Mouse (Mus musculus) embryonic facial prominence, embryonic 12.5 days (tissue): ENCODE measurements around the gene Ppp1r1b. TPM values are rescaled to one million over a fixed set of nuclear protein-coding genes. Genes with fewer than 3 reads are reported as not detected.
A peak's percentile ranks its signal among the peaks of the same experiment; 100 is the strongest.

Experiments
- ATAC-seq: fragments of 200-750 bp; cut with Nextera tagmentation; 2 replicates; pipeline ENCODE4 v1.8.0; 2017; ENCODE audit not compliant: insufficient number of reproducible peaks, insufficient read depth, low FRiP score, low TSS enrichment
- H3K27ac ChIP-seq: fragments of 300-500 bp; sonication (generic); 2 replicates; pipeline ENCODE4 v1.5.1; 2016; ENCODE audit warnings: mild to moderate bottlenecking
- H3K27me3 ChIP-seq: fragments of 300-500 bp; sonication (generic); 2 replicates; pipeline ENCODE4 v1.6.1; 2016; ENCODE audit warnings: mild to moderate bottlenecking, moderate library complexity
- H3K36me3 ChIP-seq: fragments of 300-500 bp; sonication (generic); 2 replicates; pipeline ENCODE4 v1.6.1; 2016; ENCODE audit warnings: mild to moderate bottlenecking
- H3K4me1 ChIP-seq: fragments of 300-500 bp; sonication (generic); 2 replicates; pipeline ENCODE4 v1.6.1; 2016
- H3K4me2 ChIP-seq: fragments of 300-500 bp; sonication (generic); replicated peaks from 2 replicates; pipeline ENCODE4 v1.6.1; 2016; ENCODE audit warnings: mild to moderate bottlenecking, moderate library complexity
- H3K4me3 ChIP-seq: fragments of 300-500 bp; sonication (generic); 2 replicates; pipeline ENCODE4 v1.5.1; 2016; ENCODE audit warnings: mild to moderate bottlenecking
- H3K9ac ChIP-seq: fragments of 300-500 bp; sonication (generic); 2 replicates; pipeline ENCODE4 v1.6.1; 2016; ENCODE audit warnings: mild to moderate bottlenecking, moderate library complexity
- H3K9me3 ChIP-seq: fragments of 300-500 bp; sonication (generic); 2 replicates; pipeline ENCODE4 v1.6.1; 2016; ENCODE audit warnings: mild to moderate bottlenecking, moderate library complexity
- WGBS: fragments of 180-500 bp; shearing (Covaris S2); methylation state at CpG from one replicate; pipeline ENCODE4 v1.1.7; 2016; 5-methylcytosine and 5-hydroxymethylcytosine counted together
- polyA plus RNA-seq: library from polyadenylated mRNA; unstranded; fragments of >200 nt; fragmentation: Nextera tagmentation; extraction: Ambion mirVana; gene quantifications from 2 replicates; pipeline ENCODE4 v1.2.1, GENCODE M21; 2016

Gene Ppp1r1b
- polyA plus RNA-seq = 0.39 and 1.0 TPM in 2 replicates

DNA sequence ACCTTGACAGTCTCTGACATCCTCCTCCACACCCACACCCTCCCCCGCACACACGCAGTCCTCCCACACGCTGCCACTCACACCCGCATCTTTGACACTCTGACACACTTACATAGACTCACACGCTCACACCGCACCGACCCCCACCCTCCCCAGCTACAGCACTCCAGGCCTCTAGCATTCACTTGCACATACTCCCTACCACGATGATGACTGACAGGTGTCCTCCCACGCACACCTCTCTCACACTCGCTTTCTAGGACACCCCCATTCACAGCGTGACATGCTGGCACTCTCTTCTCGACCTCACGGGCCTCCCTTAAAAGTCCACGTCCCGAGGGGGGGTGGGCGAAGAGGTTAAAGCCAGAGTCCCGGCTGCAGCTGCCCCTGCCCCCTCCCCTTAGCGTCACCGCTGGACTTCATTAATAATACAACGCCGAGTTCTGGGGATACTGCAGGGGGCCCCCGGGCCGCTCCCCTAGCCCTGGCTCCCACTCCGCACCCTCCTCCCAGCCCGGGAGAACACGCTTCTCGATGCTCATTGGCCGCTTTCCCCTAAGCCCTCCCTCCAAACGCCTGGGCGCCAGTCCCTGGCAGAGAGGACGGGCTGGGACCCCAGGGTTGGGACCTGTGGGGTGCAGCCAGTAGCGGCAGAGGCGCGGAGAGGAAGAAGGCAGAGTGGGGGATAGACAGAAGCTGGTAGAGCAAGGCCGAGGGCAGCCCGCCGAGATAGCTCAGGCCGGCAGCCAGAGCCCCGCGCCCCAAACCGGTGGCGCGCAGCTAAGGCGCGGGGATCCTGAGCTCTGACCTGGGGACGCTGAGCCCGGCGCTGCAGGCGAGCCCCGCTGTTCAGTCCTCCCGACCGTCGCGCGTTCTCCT, at the start of gene Ppp1r1b:
TSS of gene Ppp1r1b (plus strand) at position 322 of the 879 bp plus-strand sequence.
- H3K4me2 ChIP-seq = peak within 1 kb of the TSS; percentile 72
- no peaks in the 10 kb centered on the region for H3K36me3 ChIP-seq
- peak within 1 kb of the TSS; percentile 53 for H3K9ac ChIP-seq
- peak within 1 kb of the TSS; percentile 44 for H3K4me3 ChIP-seq
- H3K27me3 ChIP-seq = peaks cover 94% of the 10 kb centered on the region
- H3K9me3 ChIP-seq = no peaks in the 10 kb centered on the region
- ATAC-seq = no peak
- peaks cover 15% of the 10 kb centered on the region for H3K4me1 ChIP-seq
- under 1% methylated on average over 55 of the region's 55 CpGs for WGBS
- no peak within 1 kb of the TSS for H3K27ac ChIP-seq

DNA sequence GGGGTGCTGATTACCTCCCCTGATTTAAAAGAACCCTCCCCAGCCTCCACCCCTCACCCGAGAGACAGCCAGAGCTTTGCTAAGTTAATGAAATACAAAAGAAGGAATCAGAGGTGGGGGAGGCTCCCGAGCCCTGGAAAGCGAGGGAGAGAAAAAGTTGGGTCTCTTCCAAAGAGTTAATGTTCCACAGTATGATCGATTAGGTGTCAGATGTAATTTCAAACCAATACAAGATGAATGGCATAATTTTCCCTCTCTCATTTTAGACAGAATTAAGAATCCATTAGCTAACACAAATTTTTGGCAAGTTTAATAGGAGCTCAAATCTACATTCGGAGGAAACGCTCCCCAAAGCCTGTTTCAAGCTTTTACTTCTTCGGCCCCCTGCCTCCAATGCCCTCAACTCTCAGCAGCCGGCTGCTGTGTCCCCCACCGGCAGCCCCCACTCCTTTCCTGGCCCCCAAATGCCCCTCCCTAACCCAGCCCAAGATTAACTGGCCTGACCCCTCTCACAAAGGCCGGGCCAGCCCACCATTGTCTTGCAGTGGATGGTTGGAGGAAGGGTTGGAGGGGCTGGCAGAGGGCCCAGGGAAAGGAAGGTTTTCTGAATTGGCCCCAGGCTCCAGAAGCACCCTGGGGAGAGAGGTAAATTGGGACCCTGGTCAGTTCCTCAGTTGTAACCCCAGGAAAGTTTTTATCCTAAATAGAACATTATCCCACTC, 49.6 kb upstream of the Ppp1r1b start:
- H3K36me3 ChIP-seq = no peaks in the 10 kb centered on the region
- peaks cover 56% of the 10 kb centered on the region for H3K27me3 ChIP-seq
- no peak overlapping the region for H3K4me3 ChIP-seq
- H3K9ac ChIP-seq = no peak overlapping the region
- WGBS = 11% methylated on average over 10 of the region's 10 CpGs
- no peak overlapping the region for H3K4me2 ChIP-seq
- no peaks in the 10 kb centered on the region for H3K9me3 ChIP-seq
- 0 out of 2 replicates have a peak, but pooled peaks cover 6% of the 10 kb centered on the region for H3K4me1 ChIP-seq
- no peak overlapping the region for H3K27ac ChIP-seq
- no peak for ATAC-seq

DNA sequence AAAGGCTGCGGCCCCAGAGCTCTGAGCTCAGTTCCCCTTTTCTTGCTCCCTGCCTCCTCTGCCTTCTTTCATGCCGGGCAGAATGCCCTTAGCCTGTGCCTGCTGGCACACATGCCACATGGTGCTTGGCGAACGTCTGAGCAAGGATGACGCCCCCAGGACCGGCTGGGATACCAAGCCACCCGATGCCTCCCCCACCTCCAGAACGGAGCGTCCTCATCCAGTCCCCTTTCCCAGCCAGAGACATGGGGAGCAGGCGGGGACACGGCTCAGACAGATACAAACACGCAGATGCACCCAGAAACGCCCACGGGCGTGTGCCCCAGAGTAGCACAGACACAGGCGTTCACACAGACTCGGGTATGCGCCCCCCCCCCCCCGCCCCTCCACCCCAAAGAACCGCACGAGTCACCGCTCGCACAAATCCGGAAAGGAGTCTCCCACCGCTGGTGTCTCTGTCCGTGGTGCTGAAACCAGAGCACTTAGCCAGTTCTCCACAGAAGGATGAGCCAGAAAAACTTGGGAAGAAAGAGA, 34.3 kb upstream of the Ppp1r1b start:
- Histone ChIP-seq H3K9me3 (no peaks in the 10 kb centered on the region), H3K27me3 (peaks cover 74% of the 10 kb centered on the region), H3K27ac (no peak overlapping the region), H3K36me3 (no peaks in the 10 kb centered on the region), H3K9ac (no peak overlapping the region), H3K4me2 (0 out of 2 replicates have a peak overlapping the region, but pooled peaks have one; percentile 20), H3K4me1 (no peaks in the 10 kb centered on the region), H3K4me3 (peak overlapping the region; percentile 3; the same call in 1 of the 2 replicates)
- no peak for ATAC-seq
- WGBS = 2% methylated on average over 26 of the region's 26 CpGs

DNA sequence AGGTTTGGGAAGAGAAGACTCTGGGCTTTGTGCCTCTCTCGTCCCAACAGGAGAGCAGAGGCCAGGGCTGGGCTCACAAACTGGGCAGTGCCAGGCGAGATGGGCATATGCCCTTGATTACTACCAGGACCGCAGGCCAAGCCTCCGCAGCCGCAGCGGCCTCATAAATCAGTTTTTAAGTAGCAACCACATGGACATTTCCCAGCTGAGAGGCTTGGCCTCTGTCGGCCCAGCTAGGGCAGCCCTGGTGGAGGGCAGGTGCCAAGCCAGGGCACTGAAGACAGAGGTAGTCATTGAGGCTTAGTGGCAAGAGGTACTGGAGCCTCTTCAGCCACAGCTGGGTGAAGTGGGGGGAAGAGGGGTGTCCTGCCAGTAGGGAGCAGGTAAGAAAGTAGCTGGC, 30.7 kb upstream of the Ppp1r1b start:
- 3% methylated on average over 7 of the region's 7 CpGs for WGBS
- Histone ChIP-seq H3K4me1 (0 out of 2 replicates have a peak, but pooled peaks cover 5% of the 10 kb centered on the region), H3K36me3 (no peaks in the 10 kb centered on the region), H3K9ac (no peak overlapping the region), H3K4me3 (no peak overlapping the region), H3K9me3 (no peaks in the 10 kb centered on the region), H3K4me2 (no peak overlapping the region), H3K27ac (no peak overlapping the region), H3K27me3 (peaks cover 94% of the 10 kb centered on the region)
- no peak for ATAC-seq

DNA sequence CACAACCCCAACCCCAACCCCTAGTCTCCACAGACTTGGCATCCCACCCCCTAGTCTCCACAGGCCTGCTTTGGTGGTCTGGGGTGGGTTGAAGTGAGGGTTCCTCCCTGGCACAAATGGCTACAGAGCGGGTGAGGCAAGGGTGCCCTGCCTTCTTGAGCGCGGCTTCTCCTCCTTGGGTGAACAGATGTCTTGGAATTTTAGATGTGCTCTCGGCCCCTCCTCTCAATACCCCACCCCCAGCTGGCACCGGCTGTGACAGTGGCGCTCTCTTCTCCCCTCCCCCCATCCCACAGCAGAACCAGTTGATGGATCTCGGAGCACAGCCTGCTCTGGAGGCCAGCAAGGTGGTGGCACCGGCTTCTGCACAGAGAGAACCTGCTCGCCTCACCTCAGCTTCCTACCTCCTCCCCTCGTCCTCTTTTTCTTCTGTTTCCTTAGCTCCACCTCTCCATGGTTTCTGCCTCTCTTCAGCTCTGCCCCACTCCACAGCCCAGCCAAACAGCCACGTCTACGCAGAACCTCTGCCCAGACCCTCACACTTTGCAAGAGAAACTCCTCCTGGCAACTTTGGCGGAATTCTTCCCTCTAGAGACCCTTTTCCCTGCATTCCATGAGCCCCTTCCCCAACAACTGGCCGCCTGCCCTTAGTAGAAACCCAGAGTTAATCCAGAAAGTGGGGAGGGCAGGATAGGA, 29.6 kb upstream of the Ppp1r1b start:
- peaks cover 99% of the 10 kb centered on the region for H3K27me3 ChIP-seq
- H3K36me3 ChIP-seq = no peaks in the 10 kb centered on the region
- H3K27ac ChIP-seq = no peak overlapping the region
- no peak overlapping the region for H3K4me2 ChIP-seq
- no peaks in the 10 kb centered on the region for H3K9me3 ChIP-seq
- ATAC-seq = no peak
- 0 out of 2 replicates have a peak, but pooled peaks cover 5% of the 10 kb centered on the region for H3K4me1 ChIP-seq
- 5% methylated on average over 14 of the region's 14 CpGs for WGBS
- H3K9ac ChIP-seq = no peak overlapping the region
- H3K4me3 ChIP-seq = no peak overlapping the region

DNA sequence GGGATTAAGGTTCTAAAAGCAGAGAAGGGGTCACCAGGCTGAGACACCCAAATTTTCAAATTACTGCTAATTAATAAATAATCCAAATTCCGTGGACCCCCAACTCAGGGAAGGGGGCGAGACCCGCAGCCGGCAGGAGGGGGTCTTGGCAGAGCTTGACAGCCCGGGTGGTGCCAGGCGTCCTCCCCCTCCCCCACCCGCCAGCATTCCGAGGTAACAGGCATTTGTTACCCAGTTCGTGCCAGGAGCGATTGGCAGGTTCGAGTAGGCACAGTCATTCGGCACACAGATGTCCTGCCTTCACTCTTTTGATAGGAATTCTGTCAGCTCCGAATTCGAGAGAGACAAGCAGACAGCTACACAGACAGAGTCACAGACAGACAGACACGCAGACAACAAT, 29.1 kb upstream of the Ppp1r1b start:
- H3K36me3 ChIP-seq = no peaks in the 10 kb centered on the region
- H3K27me3 ChIP-seq = peaks cover 99% of the 10 kb centered on the region
- no peak for ATAC-seq
- H3K4me2 ChIP-seq = no peak overlapping the region
- 3% methylated on average over 15 of the region's 15 CpGs for WGBS
- no peak overlapping the region for H3K9ac ChIP-seq
- H3K4me3 ChIP-seq = no peak overlapping the region
- H3K27ac ChIP-seq = no peak overlapping the region
- H3K9me3 ChIP-seq = no peaks in the 10 kb centered on the region
- H3K4me1 ChIP-seq = 0 out of 2 replicates have a peak, but pooled peaks cover 5% of the 10 kb centered on the region

DNA sequence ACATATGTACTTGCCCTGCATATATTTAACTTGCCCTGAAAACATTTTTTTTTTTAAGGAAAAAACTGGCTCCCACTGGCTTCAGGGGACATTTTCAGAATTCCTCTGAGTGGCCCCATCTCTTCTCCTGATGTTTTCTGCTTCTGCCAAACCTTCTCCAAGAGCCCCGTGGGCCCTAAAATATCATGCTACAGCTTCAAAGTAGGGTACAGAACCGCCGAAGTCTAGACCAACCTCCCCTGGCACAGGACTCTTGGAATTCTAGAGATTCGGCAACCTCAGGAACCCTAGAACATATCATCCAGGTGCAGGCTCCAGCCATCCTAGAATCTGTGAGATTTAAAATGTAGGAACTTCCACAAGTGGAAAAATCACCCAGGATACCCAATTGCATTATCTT, 28.7 kb upstream of the Ppp1r1b start:
- peaks cover 99% of the 10 kb centered on the region for H3K27me3 ChIP-seq
- no peak overlapping the region for H3K27ac ChIP-seq
- no peak for ATAC-seq
- H3K9ac ChIP-seq = no peak overlapping the region
- H3K4me3 ChIP-seq = no peak overlapping the region
- WGBS = 10% methylated on average over 4 of the region's 4 CpGs
- no peaks in the 10 kb centered on the region for H3K9me3 ChIP-seq
- H3K4me1 ChIP-seq = 0 out of 2 replicates have a peak, but pooled peaks cover 5% of the 10 kb centered on the region
- no peaks in the 10 kb centered on the region for H3K36me3 ChIP-seq
- no peak overlapping the region for H3K4me2 ChIP-seq

DNA sequence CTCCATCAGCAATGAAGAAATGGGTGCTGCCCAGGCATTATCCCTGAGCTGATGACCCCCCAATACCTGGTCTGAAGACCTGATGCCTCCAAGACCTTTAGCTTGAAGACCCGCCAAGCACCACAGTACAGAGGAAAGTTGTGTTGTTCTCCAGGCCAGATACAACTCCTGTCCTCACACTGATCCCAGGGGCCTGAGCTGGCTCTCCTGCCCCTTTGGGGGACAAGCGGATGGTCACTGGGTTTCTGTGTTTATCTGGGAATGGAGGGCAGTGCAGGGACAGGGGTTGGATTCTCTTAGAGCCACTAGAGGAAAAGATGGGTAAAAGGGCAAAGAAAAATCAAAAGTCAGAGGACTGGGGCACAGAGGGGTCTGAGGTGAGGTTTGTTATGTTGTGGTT, 28.3 kb upstream of the Ppp1r1b start:
- no peak for ATAC-seq
- no peak overlapping the region for H3K9ac ChIP-seq
- H3K27me3 ChIP-seq = peaks cover 100% of the 10 kb centered on the region
- WGBS = 6% methylated on average over 2 of the region's 2 CpGs
- no peaks in the 10 kb centered on the region for H3K9me3 ChIP-seq
- H3K4me1 ChIP-seq = 0 out of 2 replicates have a peak, but pooled peaks cover 5% of the 10 kb centered on the region
- H3K4me2 ChIP-seq = no peak overlapping the region
- no peak overlapping the region for H3K4me3 ChIP-seq
- no peak overlapping the region for H3K27ac ChIP-seq
- H3K36me3 ChIP-seq = no peaks in the 10 kb centered on the region

DNA sequence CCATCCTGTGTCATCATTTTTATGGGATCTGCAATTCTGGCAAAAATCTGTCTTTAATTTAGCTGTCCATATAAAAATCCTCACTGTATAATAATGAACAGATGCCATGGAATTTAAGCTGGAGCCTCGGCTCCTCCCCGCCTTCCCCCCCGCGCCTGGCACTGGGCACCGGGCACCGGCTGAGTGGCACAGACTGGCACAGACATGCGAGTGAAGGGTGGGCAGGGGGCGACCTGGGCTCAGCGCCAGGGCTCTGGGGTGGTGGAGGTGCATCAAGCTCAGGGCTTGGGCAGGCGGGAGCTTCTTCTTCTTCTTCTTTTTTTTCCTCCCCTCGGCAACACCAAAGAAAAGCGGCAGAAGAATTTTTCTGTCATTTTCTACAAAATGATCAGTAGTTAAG, 27.8 kb upstream of the Ppp1r1b start:
- H3K4me1 ChIP-seq = 0 out of 2 replicates have a peak, but pooled peaks cover 5% of the 10 kb centered on the region
- no peaks in the 10 kb centered on the region for H3K9me3 ChIP-seq
- no peak for ATAC-seq
- H3K27me3 ChIP-seq = peaks cover 100% of the 10 kb centered on the region
- no peaks in the 10 kb centered on the region for H3K36me3 ChIP-seq
- no peak overlapping the region for H3K9ac ChIP-seq
- H3K4me2 ChIP-seq = no peak overlapping the region
- H3K4me3 ChIP-seq = no peak overlapping the region
- 9% methylated on average over 12 of the region's 12 CpGs for WGBS
- H3K27ac ChIP-seq = no peak overlapping the region

DNA sequence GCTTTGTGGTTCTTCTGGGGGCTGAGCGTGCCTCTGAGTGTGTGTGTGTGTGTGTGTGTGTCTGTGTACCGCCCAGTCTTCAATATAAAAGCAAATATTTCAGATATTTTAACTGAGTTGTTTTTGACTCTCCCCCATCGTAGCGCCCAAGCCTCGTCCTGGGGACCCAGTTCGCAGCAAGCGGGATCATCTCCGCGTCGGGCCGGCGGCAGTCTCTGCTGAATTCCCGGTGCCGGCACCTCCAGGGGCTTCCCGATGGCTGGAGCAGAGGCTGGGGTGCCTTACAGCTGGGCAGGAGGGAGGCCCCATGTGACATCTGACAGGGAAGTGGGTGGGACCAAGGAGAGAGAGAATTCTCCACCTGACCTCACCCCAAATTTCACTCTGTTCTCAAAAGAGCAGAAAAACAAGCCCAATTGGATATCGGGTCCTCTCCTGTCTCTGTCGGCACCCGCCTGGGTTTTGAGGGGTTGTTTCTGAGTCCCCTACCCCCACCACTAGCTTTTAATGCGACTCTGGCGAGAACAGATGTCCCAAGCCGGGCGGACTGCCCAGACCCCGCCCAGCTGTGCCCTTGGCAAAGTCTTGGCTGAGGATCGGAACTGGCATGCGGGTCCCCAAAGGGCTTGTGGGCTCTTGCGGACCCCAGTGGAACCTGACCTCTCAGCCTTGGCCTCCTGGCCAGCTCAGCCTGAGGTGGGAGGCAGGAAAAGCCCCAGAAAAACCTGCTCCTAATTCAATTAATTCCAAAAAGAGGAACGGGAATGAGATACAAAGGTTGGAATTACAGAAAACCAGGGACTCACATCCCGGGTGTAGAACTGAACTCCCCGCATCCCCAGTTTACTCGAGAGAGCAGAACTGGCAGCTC, 27.2 kb upstream of the Ppp1r1b start:
- peaks cover 100% of the 10 kb centered on the region for H3K27me3 ChIP-seq
- no peaks in the 10 kb centered on the region for H3K9me3 ChIP-seq
- ATAC-seq = no peak
- no peak overlapping the region for H3K9ac ChIP-seq
- H3K4me2 ChIP-seq = no peak overlapping the region
- no peak overlapping the region for H3K27ac ChIP-seq
- no peaks in the 10 kb centered on the region for H3K36me3 ChIP-seq
- H3K4me3 ChIP-seq = no peak overlapping the region
- WGBS = 2% methylated on average over 30 of the region's 30 CpGs
- H3K4me1 ChIP-seq = 0 out of 2 replicates have a peak, but pooled peaks cover 5% of the 10 kb centered on the region
